Mouse (Mus musculus) embryonic facial prominence, embryonic 14.5 days (tissue): ENCODE data around the gene Otud3. TPM values are rescaled to one million over a fixed set of nuclear protein-coding genes. Genes with fewer than 3 reads are reported as not detected.

ENCODE experiments used
- ATAC-seq: fragments of 200-750 bp; cut with Nextera tagmentation; 2 replicates; pipeline ENCODE4 v1.8.0; 2017; ENCODE audit warnings: low read depth, moderate number of reproducible peaks, moderate TSS enrichment
- DNase-seq: peaks from one replicate; pipeline ENCODE4 v3.0.0-alpha.2; 2015; ENCODE audit warnings: low spot score
- H3K27ac ChIP-seq: fragments of 300-500 bp; sonication (generic); replicated peaks from 2 replicates; pipeline ENCODE4 v1.5.1; 2014; ENCODE audit warnings: low read depth, mild to moderate bottlenecking, low read length, moderate library complexity
- H3K27me3 ChIP-seq: fragments of 300-500 bp; sonication (generic); replicated peaks from 2 replicates; pipeline ENCODE4 v1.6.1; 2014; ENCODE audit warnings: low read length; ENCODE audit not compliant: control insufficient read depth, insufficient read depth
- H3K36me3 ChIP-seq: fragments of 300-500 bp; sonication (generic); 2 replicates; pipeline ENCODE4 v1.6.1; 2014; ENCODE audit warnings: low read length, mixed read lengths; ENCODE audit not compliant: control insufficient read depth, insufficient read depth
- H3K4me1 ChIP-seq: fragments of 300-500 bp; sonication (generic); 2 replicates; pipeline ENCODE4 v1.6.1; 2014; ENCODE audit warnings: antibody characterized with exemption, low read length; ENCODE audit not compliant: control insufficient read depth, insufficient read depth
- H3K4me2 ChIP-seq: fragments of 300-500 bp; sonication (generic); 2 replicates; pipeline ENCODE4 v1.6.1; 2014; ENCODE audit warnings: low read depth, mild to moderate bottlenecking, low read length, moderate library complexity, mixed read lengths
- H3K4me3 ChIP-seq: fragments of 300-500 bp; sonication (generic); 2 replicates; pipeline ENCODE4 v1.5.1; 2014; ENCODE audit warnings: low read depth, mild to moderate bottlenecking, low read length
- H3K9ac ChIP-seq: fragments of 300-500 bp; sonication (generic); 2 replicates; pipeline ENCODE4 v1.6.1; 2014; ENCODE audit warnings: low read depth, mild to moderate bottlenecking, low read length, moderate library complexity, mixed read lengths
- H3K9me3 ChIP-seq: fragments of 300-500 bp; sonication (generic); 2 replicates; pipeline ENCODE4 v1.6.1; 2016; ENCODE audit warnings: low read length; ENCODE audit not compliant: control insufficient read depth
- WGBS: fragments of 180-500 bp; shearing (Covaris S2); extraction: QIAGEN DNeasy Blood & Tissue Kit; methylation state at CpG from one replicate; pipeline ENCODE4 v1.1.7; 2014; 5-methylcytosine and 5-hydroxymethylcytosine counted together
- polyA plus RNA-seq: library from polyadenylated mRNA; unstranded; fragments of >200 nt; fragmentation: Nextera tagmentation; extraction: Ambion mirVana; gene quantifications from 2 replicates; pipeline ENCODE4 v1.2.1, GENCODE M21; 2014

Otud3 gene
- polyA plus RNA-seq, 1 experiment from 2014 or later: 4.1 TPM

DNA sequence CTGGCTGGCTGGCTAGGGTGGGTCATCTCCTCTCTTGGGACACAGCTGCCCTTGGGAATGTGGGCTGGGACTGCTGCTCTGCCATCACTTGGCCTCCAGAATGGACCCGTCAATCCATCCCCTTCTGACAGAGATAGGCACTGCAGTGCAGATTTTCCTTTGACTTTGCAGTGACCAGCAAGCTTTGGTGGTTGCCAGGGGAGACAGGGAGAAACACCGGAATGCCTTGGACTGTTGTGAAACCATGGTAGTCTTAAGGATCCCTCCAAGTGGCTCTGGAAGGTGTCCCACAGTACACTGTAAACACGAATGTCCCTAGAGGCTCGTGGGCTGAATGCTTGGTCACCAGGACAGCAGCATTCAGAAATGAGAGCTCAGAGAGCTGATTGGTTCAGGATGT is 25.7 kb upstream of the Otud3 start:
- no peak overlapping the region for H3K4me2 ChIP-seq
- H3K36me3 ChIP-seq: no peaks in the 10 kb centered on the region
- 70% methylated on average over 4 of the region's 4 CpGs for WGBS
- no peaks in the 10 kb centered on the region for H3K27me3 ChIP-seq
- H3K4me3 ChIP-seq: no peak overlapping the region
- peaks cover 11% of the 10 kb centered on the region for H3K4me1 ChIP-seq
- no peak overlapping the region for H3K27ac ChIP-seq
- no peaks in the 10 kb centered on the region for H3K9me3 ChIP-seq
- ATAC-seq: no peak
- H3K9ac ChIP-seq: no peak overlapping the region
- no peak for DNase-seq

DNA sequence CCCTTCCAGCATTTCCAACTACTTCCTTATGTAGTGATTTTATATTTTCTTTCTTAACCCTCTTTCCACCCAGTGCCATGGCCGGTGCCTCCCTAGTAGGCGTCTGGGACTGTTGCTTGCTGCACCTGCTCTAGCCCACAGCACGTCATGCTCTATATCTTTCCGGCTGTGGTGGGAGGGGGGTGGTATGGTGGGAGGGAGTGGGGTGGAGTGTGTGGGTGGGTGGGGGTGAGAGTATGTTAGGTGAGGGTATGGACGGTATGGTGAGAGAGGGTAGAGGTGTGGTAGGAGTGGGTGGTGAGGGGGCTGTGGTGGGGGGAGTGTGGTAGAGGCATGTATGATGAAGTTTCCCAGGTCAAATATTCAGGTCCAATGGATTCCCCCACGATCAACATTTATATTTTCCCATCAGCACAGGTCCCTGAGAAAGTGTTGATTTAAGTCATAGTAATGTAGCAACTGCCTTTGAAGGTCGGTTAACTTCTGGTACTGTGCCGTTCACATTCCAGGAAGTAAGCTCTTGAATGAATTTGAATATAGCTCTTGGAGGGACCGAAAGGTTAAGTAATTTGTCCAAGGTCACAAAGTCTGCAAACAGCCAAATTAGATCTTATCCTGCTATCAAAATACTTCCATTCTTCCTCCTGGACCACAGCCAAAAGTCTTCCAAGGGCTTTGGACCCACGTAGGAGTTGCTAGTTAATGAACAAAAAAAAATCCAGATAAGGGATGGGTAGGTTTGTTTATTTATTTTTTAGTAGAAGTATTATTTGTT is 24.9 kb upstream of the Otud3 start:
- Histone ChIP-seq H3K4me1 (peaks cover 11% of the 10 kb centered on the region), H3K36me3 (no peaks in the 10 kb centered on the region), H3K9me3 (no peaks in the 10 kb centered on the region), H3K4me3 (no peak overlapping the region), H3K4me2 (no peak overlapping the region), H3K27me3 (no peaks in the 10 kb centered on the region), H3K27ac (no peak overlapping the region), H3K9ac (no peak overlapping the region)
- DNase-seq (no peak), ATAC-seq (no peak)
- WGBS: 65% methylated on average over 10 of the region's 10 CpGs

DNA sequence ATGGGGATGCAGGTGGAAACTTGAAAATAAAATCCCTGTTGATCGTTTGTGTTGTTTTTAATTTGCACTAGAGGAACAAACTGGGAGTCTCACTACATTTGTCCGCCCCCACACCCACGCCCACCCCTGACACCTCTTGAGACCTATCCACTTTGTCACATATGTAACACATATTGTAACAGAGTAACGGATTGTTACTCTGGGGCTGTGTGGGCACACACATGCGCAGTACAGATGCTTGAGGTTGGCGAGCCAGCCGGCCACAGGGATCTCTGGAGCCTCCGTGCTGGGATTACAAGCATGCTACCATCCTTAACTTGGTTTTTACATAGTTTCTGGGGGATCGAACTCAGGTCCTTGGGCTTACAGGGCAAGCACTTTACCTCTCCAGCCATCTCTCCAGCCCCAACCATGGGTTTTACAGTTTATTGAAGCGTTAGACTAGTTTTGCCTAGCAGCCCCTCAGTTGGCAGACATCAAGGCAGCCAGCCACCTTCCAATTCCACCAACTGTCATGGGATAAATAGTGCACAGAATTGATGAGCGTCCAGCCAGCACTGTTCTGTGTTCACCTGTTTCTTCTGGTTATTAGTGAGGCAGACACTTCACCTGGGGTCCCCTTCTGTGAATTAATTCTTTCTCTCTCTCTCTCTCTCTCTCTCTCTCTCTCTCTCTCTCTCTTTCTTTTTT is 20.9 kb upstream of the Otud3 start:
- 81% methylated on average over 11 of the region's 11 CpGs for WGBS
- DNase-seq: no peak

DNA sequence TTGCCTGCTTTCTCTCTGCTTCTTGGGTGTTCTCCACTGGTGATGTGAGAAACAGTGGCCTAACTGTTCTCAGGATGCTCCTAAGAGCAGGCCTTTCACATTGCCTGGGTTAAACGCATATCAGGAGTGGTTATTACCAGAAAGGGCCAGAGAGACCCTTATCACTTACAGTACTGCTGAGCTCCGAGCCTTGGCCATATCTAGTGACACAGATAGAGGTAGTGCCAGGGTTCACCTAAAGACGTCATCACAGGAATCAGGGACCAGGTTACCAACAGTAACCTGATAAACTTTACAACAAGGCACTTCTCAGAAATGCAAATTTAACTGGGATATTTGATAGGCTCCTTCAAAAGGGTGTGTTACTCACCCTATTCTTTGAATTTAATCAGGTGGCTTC is 20.1 kb upstream of the Otud3 start:
- 69% methylated on average over 3 of the region's 3 CpGs for WGBS
- H3K9me3 ChIP-seq: no peaks in the 10 kb centered on the region
- DNase-seq: no peak
- no peak overlapping the region for H3K4me3 ChIP-seq
- no peaks in the 10 kb centered on the region for H3K4me1 ChIP-seq
- no peak overlapping the region for H3K9ac ChIP-seq
- H3K27ac ChIP-seq: no peak overlapping the region
- no peaks in the 10 kb centered on the region for H3K36me3 ChIP-seq
- no peak for ATAC-seq
- H3K4me2 ChIP-seq: no peak overlapping the region
- no peaks in the 10 kb centered on the region for H3K27me3 ChIP-seq

More for the DNA sequence above, 20.9 kb upstream of the Otud3 start:
- Histone ChIP-seq H3K4me1 (no peaks in the 10 kb centered on the region), H3K27me3 (no peaks in the 10 kb centered on the region), H3K9me3 (no peaks in the 10 kb centered on the region), H3K4me3 (no peak overlapping the region), H3K36me3 (no peaks in the 10 kb centered on the region), H3K27ac (no peak overlapping the region), H3K9ac (no peak overlapping the region), H3K4me2 (no peak overlapping the region)
- ATAC-seq: no peak

DNA sequence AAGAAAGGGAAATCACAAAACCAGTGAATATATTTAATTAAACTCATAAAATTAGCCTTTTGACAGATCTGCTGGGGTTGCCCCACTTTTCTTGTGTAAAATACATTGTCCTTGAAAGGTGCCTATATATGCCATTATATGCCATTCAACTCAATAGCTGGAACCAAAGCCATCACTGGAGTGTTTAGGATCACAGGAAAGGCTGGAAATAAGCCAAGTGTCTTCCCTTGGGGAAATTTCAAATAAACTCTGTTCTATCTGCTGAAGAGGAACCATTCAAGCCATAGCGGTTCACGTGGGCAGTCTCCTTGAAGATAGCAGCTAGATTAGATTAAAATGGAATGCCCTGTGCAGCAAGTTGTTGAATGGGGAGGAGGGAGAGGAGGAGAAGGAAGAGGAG is 11.8 kb upstream of the Otud3 start:
- Histone ChIP-seq H3K9ac (no peak overlapping the region), H3K4me2 (no peak overlapping the region), H3K4me3 (no peak overlapping the region), H3K4me1 (no peaks in the 10 kb centered on the region), H3K27me3 (no peaks in the 10 kb centered on the region), H3K9me3 (no peaks in the 10 kb centered on the region), H3K36me3 (no peaks in the 10 kb centered on the region), H3K27ac (no peak overlapping the region)
- ATAC-seq: no peak
- DNase-seq: no peak
- 57% methylated on average over 2 of the region's 2 CpGs for WGBS

DNA sequence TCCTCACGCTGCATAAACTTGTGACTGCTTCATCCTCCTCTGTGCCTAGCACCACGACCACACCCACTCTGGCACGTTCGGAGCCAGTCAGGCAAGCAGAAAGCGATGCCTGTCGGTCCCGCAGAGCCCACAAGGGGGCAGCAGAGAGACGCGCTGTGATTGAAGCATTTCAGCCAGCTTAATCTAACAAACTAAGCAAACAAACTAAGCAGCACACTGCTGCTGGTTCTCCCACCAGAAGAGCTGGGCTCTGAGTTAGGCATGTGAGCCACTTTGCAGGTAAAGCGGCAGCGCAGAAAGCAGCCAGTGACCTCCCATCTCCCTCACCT is 8.3 kb upstream of the Otud3 start:
- Histone ChIP-seq H3K27me3 (no peaks in the 10 kb centered on the region), H3K4me2 (peak overlapping the region; percentile 47), H3K4me3 (peak overlapping the region; percentile 21), H3K27ac (no peak overlapping the region), H3K9me3 (no peaks in the 10 kb centered on the region), H3K4me1 (no peaks in the 10 kb centered on the region), H3K9ac (no peak overlapping the region; the same call in 1 of the 2 replicates), H3K36me3 (no peaks in the 10 kb centered on the region)
- DNase-seq (peak; percentile 93), ATAC-seq (peak; percentile 74)
- 1% methylated on average over 11 of the region's 11 CpGs for WGBS

DNA sequence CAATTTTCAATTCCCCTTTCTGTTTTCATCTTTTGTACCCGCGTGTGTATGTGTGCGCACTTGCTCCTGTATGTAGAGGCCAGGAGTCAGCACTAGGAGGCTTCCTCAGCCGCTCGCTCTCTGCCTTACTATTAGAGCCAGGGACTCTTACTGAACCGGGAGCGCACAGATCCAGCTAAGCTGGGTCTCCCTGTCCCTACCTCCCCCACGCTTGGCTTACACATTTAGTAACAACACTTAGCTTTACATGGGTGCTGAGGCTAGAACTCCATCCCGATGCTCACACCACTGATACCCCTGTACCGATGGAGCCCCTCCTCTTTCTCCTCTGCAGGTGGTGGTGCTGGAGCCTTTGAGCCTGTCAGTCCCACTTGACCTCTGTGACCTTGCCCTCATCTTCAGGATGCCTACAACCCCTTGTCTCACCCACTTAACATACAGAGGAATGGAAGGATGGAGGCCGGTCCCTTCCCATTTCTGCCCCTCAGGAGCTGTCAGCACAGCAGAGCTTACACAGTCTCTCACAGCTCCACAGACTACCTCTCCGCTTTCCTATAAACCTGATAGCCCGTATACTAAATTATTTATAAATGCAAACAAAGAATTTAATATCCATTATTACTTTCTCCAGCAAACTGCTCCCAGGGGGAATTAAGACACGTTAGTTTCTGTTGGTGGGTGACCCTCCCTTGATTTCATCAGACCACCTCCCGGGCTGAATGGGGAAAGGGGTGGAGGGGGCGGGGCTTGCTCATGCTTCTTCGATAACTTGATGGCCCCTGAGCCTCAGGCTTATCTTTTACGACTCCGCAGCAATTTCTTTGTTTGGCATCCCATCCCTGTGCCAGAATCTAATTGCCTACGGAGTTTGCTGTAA is 7.7 kb upstream of the Otud3 start:
- Histone ChIP-seq H3K27ac (no peak overlapping the region), H3K4me1 (no peaks in the 10 kb centered on the region), H3K27me3 (no peaks in the 10 kb centered on the region), H3K9me3 (no peaks in the 10 kb centered on the region), H3K36me3 (no peaks in the 10 kb centered on the region), H3K9ac (no peak overlapping the region; the same call in 1 of the 2 replicates), H3K4me2 (peak overlapping the region; percentile 47), H3K4me3 (peak overlapping the region; percentile 21)
- WGBS: 40% methylated on average over 20 of the region's 20 CpGs
- ATAC-seq: no peak
- DNase-seq: no peak

DNA sequence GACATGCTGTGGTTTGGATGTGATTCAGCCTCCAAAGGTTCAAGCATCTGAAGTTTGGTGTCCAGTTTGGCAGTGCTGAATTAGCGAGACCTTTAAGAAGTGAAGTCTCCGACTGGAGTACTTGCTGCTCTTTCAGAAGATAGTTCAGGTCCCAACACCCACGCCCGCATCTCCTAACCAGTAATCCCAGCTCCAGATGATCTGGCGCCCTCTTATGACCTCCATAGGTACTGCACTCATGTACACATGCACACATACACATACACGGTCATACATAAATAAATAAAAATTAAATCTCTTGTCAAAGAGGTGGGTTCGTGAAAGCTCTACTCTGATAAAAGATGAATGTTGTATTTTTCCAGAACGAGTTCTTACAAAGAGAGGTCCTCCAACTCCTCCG is 3.5 kb upstream of the Otud3 start:
- no peak for ATAC-seq
- Histone ChIP-seq H3K27ac (no peak overlapping the region), H3K9ac (no peak overlapping the region), H3K27me3 (no peaks in the 10 kb centered on the region), H3K4me2 (no peak overlapping the region), H3K36me3 (no peaks in the 10 kb centered on the region), H3K4me3 (no peak overlapping the region), H3K4me1 (peaks cover 8% of the 10 kb centered on the region), H3K9me3 (no peaks in the 10 kb centered on the region)
- 81% methylated on average over 9 of the region's 9 CpGs for WGBS
- no peak for DNase-seq
